Mouse (Mus musculus): ENCODE measurements around the gene Antxr1.

- TF ChIP-seq CTCF (IDR thresholded peaks at IDR 0.05; ENCODE audit: insufficient read depth, low read length) (no peak), POLR2A (IDR thresholded peaks at IDR 0.05; ENCODE audit: borderline replicate concordance, extremely low read depth, low read depth, low read length) (no peak)
Observed at GRCm38 (mm10) chr6:87354441-87354840, 18.8 kb upstream of the Antxr1 start.

All from lung, adult 2 months (tissue).